8 mouse cellular contexts compared by ENCODE assay signal in the genomic region with DNA sequence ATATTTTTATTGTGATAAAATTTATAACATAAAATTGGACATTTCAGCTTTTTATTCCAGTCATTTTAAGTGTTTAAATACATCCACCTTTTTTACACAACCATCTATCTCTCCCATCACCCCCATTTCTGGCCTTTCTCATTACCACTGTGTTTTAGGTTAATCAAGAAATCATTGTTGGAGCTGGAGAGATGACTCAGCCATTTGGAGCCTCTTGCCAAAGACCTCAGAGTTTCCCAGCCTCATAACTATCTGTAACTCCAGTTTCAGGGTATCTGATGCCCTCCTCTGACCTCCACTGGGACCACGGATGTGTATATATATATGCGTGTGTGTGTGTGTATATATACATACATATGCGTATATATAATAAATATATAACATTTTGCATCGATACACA. TPM values are rescaled to one million over a fixed set of nuclear protein-coding genes. Genes with fewer than 3 reads are reported as not detected.
A peak's percentile ranks its signal among the peaks of the same experiment; 100 is the strongest.
DNase-seq lines count a peak whose midpoint lies in the region; ATAC-seq and TF ChIP-seq lines count a peak whose summit lies in the region.

No protein-coding gene starts in this region.

- no peaks in the 10 kb centered on the region for H3K9me3 ChIP-seq in heart, embryonic 16.5 days (replicated peaks; ENCODE audit: control insufficient read depth, low read length)
- H3K9me3 ChIP-seq in liver, postnatal 0 days (ENCODE audit: low read length): no peaks in the 10 kb centered on the region

- no peak overlapping the region for H3K9ac ChIP-seq in heart, embryonic 16.5 days (ENCODE audit: low read length)
- H3K9ac ChIP-seq in liver, postnatal 0 days (replicated peaks): no peak overlapping the region; the same call in 1 of the 2 replicates

- DNase-seq in lung, postnatal 10 days: peak; percentile 10
- no peak for DNase-seq in lung, postnatal 14 days
- peak; percentile 16 for DNase-seq in cerebellum, adult 8-10 months
- DNase-seq in liver, postnatal 0 days: no peak
- no peak for DNase-seq in layer of hippocampus, adult 11-12 months (ENCODE audit: low spot score)
- DNase-seq in testis, postnatal 14 days (ENCODE audit: low spot score): no peak
- no peak for DNase-seq in kidney, postnatal 25 days

- TF ChIP-seq EP300 in liver, postnatal 0 days (IDR thresholded peaks at IDR 0.05; ENCODE audit: low read depth): no peak

- no peaks in the 10 kb centered on the region for H3K27me3 ChIP-seq in heart, embryonic 16.5 days (ENCODE audit: control insufficient read depth, insufficient read depth, low read length)
- no peaks in the 10 kb centered on the region for H3K27me3 ChIP-seq in liver, postnatal 0 days (ENCODE audit: insufficient read depth, low read length)

- no peak for TF ChIP-seq CTCF in liver, postnatal 0 days (IDR thresholded peaks at IDR 0.05; ENCODE audit: low read depth)

- 32% methylated on average over 4 of the region's 4 CpGs for WGBS in heart, embryonic 16.5 days
- 37% methylated on average over 4 of the region's 4 CpGs for WGBS in liver, postnatal 0 days (ENCODE audit: insufficient replicate concordance)

- no peaks in the 10 kb centered on the region for H3K36me3 ChIP-seq in heart, embryonic 16.5 days (ENCODE audit: control insufficient read depth, insufficient read depth)
- H3K36me3 ChIP-seq in liver, postnatal 0 days (replicated peaks; ENCODE audit: insufficient read depth, low read length): peaks cover 7% of the 10 kb centered on the region; the same call in 1 of the 2 replicates

- H3K27ac ChIP-seq in heart, embryonic 16.5 days (ENCODE audit: low read length): no peak overlapping the region
- H3K27ac ChIP-seq in liver, postnatal 0 days (ENCODE audit: low read depth): peak overlapping the region; percentile 88

- peak overlapping the region; percentile 68 for H3K4me2 ChIP-seq in heart, embryonic 16.5 days (ENCODE audit: low read depth, low read length)
- peak overlapping the region; percentile 71 for H3K4me2 ChIP-seq in liver, postnatal 0 days (ENCODE audit: low read depth, low read length)

- peaks cover 19% of the 10 kb centered on the region for H3K4me1 ChIP-seq in heart, embryonic 16.5 days (ENCODE audit: control insufficient read depth, insufficient read depth, low read length)
- H3K4me1 ChIP-seq in liver, postnatal 0 days (ENCODE audit: insufficient read depth): peaks cover 20% of the 10 kb centered on the region

- no peak for ATAC-seq in heart, embryonic 16.5 days (replicated peaks; ENCODE audit: extremely low read depth, insufficient read depth, low FRiP score)
- ATAC-seq in liver, postnatal 0 days: no peak

- H3K4me3 ChIP-seq in heart, embryonic 16.5 days (ENCODE audit: low read length): peak overlapping the region; percentile 24
- peak overlapping the region; percentile 73 for H3K4me3 ChIP-seq in liver, postnatal 0 days (ENCODE audit: low read depth, low read length)

RNA-seq across cellular contexts. Expression of a gene that starts 0.8 kb away (rescaled TPM):
- 9.7 and 9.9 TPM in 2 replicates for polyA plus RNA-seq in heart, embryonic 16.5 days (2015; fragmentation: Nextera tagmentation; extraction: Ambion mirVana)
- 8.2 and 9.7 TPM in 2 replicates for polyA plus RNA-seq in liver, postnatal 0 days (2015; fragmentation: Nextera tagmentation; extraction: Ambion mirVana)

Comparison
In these comparisons a context has a peak if more than half of its experiments do, and no peak if none do; other contexts are left out.
1. DNase-seq: peak in lung, postnatal 10 days (single experiment) and cerebellum, adult 8-10 months (single experiment); none in lung, postnatal 14 days (single experiment), liver, postnatal 0 days (single experiment), layer of hippocampus, adult 11-12 months (single experiment), testis, postnatal 14 days (single experiment) and kidney, postnatal 25 days (0 of 2).